Mouse (Mus musculus) macrophage (primary cell): Measurements from ENCODE around the gene Klrb1. TPM values are rescaled to one million over a fixed set of nuclear protein-coding genes. Genes with fewer than 3 reads are reported as not detected.

Experiments
- polyA plus RNA-seq: library from polyadenylated mRNA; stranded (reverse); fragments of 250-400 nt; gene quantifications from 3 replicates; pipeline ENCODE4 v1.2.4, GENCODE M21; 2018; ENCODE audit warnings: inconsistent platforms

Klrb1 gene
- polyA plus RNA-seq, 1 experiment from 2014 or later = not detected

Other genes with a start within 250 kb of the Klrb1 start
- gene Pzp, start 196.3 kb downstream of the Klrb1 start, polyA plus RNA-seq = not detected in 3 replicates
- gene A2ml1, start 141.5 kb downstream of the Klrb1 start, polyA plus RNA-seq = not detected in 3 replicates
- not detected in 3 replicates for gene Klrb1a, start 99.5 kb downstream of the Klrb1 start, polyA plus RNA-seq
- not detected in 3 replicates for gene Clec2h, start 60.7 kb downstream of the Klrb1 start, polyA plus RNA-seq
- 0.22 TPM in 1 of 3 replicates, not detected in the others for gene Klrb1c, start 66.2 kb upstream of the Klrb1 start, polyA plus RNA-seq
- not detected in 3 replicates for gene Gm44511, start 103.3 kb upstream of the Klrb1 start, polyA plus RNA-seq
- gene Klrb1b, start 103.3 kb upstream of the Klrb1 start, polyA plus RNA-seq = 0.24 TPM in 1 of 3 replicates, not detected in the others
- gene Clec2i, start 164.5 kb upstream of the Klrb1 start, polyA plus RNA-seq = 4.1 to 7.2 TPM (median 5.9 TPM) in 3 replicates
- 0.64 to 4.3 TPM (median 0.99 TPM) in 3 replicates for gene BC035044, start 168.1 kb upstream of the Klrb1 start, polyA plus RNA-seq
- gene Clec2g, start 211.3 kb upstream of the Klrb1 start, polyA plus RNA-seq = not detected in 3 replicates